Mouse (Mus musculus) lung, embryonic 15.5 days (tissue): Measurements from ENCODE around the gene Gtf2f2. TPM values are rescaled to one million over a fixed set of nuclear protein-coding genes. Genes with fewer than 3 reads are reported as not detected.
"Not testable (repeated sequence)": the region's sequence is repeated elsewhere in the genome, so short reads cannot be mapped to it uniquely, and the experiment has no call there.

ENCODE experiments used
- ATAC-seq: fragments of 200-750 bp; cut with Nextera tagmentation; 2 replicates; pipeline ENCODE4 v1.8.0; 2017; ENCODE audit warnings: moderate number of reproducible peaks, borderline replicate concordance; ENCODE audit not compliant: low FRiP score, low TSS enrichment; ENCODE audit errors: extremely low read depth
- H3K27ac ChIP-seq: fragments of 300-500 bp; sonication (generic); 2 replicates; pipeline ENCODE4 v1.5.1; 2015; ENCODE audit warnings: moderate library complexity, mild to moderate bottlenecking, inconsistent platforms
- H3K27me3 ChIP-seq: fragments of 300-500 bp; sonication (generic); 2 replicates; pipeline ENCODE4 v1.6.1; 2015; ENCODE audit warnings: inconsistent platforms
- H3K36me3 ChIP-seq: fragments of 300-500 bp; sonication (generic); 2 replicates; pipeline ENCODE4 v1.6.1; 2015; ENCODE audit warnings: inconsistent platforms
- H3K4me1 ChIP-seq: fragments of 300-500 bp; sonication (generic); 2 replicates; pipeline ENCODE4 v1.6.1; 2015; ENCODE audit warnings: inconsistent platforms
- H3K4me2 ChIP-seq: fragments of 300-500 bp; sonication (generic); 2 replicates; pipeline ENCODE4 v1.6.1; 2015; ENCODE audit warnings: inconsistent platforms, mild to moderate bottlenecking, moderate library complexity
- H3K4me3 ChIP-seq: fragments of 300-500 bp; sonication (generic); 2 replicates; pipeline ENCODE4 v1.5.1; 2015; ENCODE audit warnings: mild to moderate bottlenecking, inconsistent platforms
- H3K9ac ChIP-seq: fragments of 300-500 bp; sonication (generic); 2 replicates; pipeline ENCODE4 v1.6.1; 2015; ENCODE audit warnings: inconsistent platforms
- H3K9me3 ChIP-seq: fragments of 300-500 bp; sonication (generic); 2 replicates; pipeline ENCODE4 v1.6.1; 2016; ENCODE audit warnings: inconsistent platforms
- WGBS: fragments of 180-500 bp; shearing (Covaris S2); methylation state at CpG from one replicate; pipeline ENCODE4 v1.1.7; 2015; 5-methylcytosine and 5-hydroxymethylcytosine counted together
- polyA plus RNA-seq: library from polyadenylated mRNA; unstranded; fragments of >200 nt; fragmentation: Nextera tagmentation; extraction: Ambion mirVana; gene quantifications from 2 replicates; pipeline ENCODE4 v1.2.1, GENCODE M21; 2015

Gene Gtf2f2
- polyA plus RNA-seq, 1 experiment from 2014 or later: 30.8 TPM

DNA sequence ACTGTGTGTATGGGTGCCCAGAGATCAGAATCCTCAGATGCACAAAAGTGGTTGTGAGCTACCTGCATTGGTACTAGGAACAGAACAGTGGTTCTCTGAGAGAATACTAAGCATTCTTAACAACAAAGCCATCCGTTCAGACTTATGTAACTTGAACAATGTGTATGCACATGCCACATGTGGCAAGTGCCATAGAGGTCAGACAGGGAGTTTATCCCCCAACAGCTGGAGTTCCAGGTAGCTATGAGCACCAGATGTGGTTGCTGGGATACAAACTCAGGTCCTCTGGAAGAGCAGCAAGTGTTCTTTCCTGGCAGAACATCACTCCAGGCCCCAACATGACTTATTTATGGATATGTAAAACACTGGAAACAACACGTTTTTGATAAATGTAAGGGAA lies 57.7 kb downstream of the Gtf2f2 start:
- Histone ChIP-seq H3K27me3 (no peaks in the 10 kb centered on the region), H3K27ac (no peak overlapping the region), H3K4me2 (no peak overlapping the region), H3K4me1 (no peaks in the 10 kb centered on the region), H3K4me3 (no peak overlapping the region), H3K9ac (no peak overlapping the region), H3K36me3 (no peaks in the 10 kb centered on the region), H3K9me3 (no peaks in the 10 kb centered on the region)
- 58% methylated on average over 2 of the region's 2 CpGs for WGBS
- ATAC-seq: no peak

- Histone ChIP-seq H3K9me3 (no peaks in the 10 kb centered on the region), H3K9ac (no peak overlapping the region), H3K36me3 (no peaks in the 10 kb centered on the region), H3K4me3 (no peak overlapping the region), H3K4me2 (no peak overlapping the region), H3K27ac (no peak overlapping the region), H3K27me3 (no peaks in the 10 kb centered on the region), H3K4me1 (no peaks in the 10 kb centered on the region)
- 69% methylated on average over 3 of the region's 3 CpGs for WGBS
- ATAC-seq: no peak
These were observed 63.0 kb downstream of the Gtf2f2 start for GRCm38 (mm10) chr14:75947674-75948073.

DNA sequence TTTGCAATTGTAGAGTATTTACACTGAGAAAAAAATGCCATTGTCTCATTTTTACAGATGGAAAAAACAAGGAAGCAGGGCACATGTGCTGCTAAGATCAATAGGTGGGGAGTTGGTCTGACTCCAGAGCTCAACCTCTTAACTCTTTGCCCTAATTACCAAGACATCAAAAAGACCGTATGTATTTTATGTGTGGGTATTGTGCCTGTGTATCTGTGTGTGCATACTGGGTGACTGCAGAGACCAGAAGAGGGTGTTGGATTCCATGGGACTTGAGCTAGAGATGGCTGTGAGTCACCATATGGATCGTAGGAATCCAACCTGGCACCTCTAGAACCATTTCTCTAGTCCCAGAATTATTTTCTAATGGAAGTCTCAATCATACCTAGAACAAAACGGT lies 68.3 kb downstream of the Gtf2f2 start:
- Histone ChIP-seq H3K4me2 (no peak overlapping the region), H3K36me3 (no peaks in the 10 kb centered on the region), H3K27ac (no peak overlapping the region), H3K9me3 (no peaks in the 10 kb centered on the region), H3K4me3 (no peak overlapping the region), H3K4me1 (no peaks in the 10 kb centered on the region), H3K27me3 (no peaks in the 10 kb centered on the region), H3K9ac (no peak overlapping the region)
- no peak for ATAC-seq
- 92% methylated on average over 3 of the region's 3 CpGs for WGBS

DNA sequence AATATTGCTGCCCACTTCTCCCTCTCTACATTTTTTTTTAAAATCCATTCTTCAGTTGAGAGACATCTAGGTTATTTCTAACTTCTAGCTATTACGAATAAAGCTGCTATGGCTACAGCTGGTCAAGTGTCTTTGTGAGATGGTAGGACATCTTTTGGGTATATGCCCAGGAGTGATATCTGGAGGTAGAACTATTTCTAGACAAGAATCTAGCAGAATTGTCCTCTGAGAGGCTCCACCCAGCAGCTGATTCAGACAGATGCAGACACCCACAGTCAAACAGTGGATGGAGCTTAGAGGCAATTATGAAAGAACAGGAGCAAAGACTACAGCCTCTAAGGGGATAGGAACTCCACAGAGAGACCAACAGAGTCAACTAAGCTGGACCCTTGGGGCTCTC lies 69.2 kb downstream of the Gtf2f2 start:
- Histone ChIP-seq H3K27ac (no peak overlapping the region), H3K27me3 (no peaks in the 10 kb centered on the region), H3K4me1 (no peaks in the 10 kb centered on the region), H3K4me2 (no peak overlapping the region), H3K9me3 (no peaks in the 10 kb centered on the region), H3K36me3 (no peaks in the 10 kb centered on the region), H3K9ac (no peak overlapping the region), H3K4me3 (no peak overlapping the region)
- ATAC-seq: no peak
- WGBS: 91% methylated on average over 1 of the region's 1 CpGs

DNA sequence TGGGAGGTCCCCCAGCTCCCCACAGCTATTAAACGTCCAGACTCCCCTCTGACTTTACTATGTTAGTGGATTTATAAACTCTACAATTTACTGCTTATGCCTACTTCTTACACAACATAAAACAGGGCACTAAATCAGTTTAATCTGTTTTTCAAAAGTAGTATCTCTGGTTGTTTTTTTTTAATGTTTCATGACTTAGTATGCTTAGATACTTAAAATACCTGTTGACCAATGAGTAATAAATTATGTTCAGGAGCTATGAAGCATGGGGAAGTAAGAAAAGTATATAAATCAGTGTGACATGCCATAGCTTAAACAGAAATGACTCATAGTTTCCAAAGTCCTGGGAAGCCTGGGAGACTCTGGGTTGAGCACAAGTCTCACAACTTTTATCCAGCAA lies 73.0 kb downstream of the Gtf2f2 start:
- no peak for ATAC-seq
- Histone ChIP-seq H3K4me1 (no peaks in the 10 kb centered on the region), H3K27ac (no peak overlapping the region), H3K27me3 (no peaks in the 10 kb centered on the region), H3K9ac (no peak overlapping the region), H3K4me2 (no peak overlapping the region), H3K4me3 (no peak overlapping the region), H3K36me3 (no peaks in the 10 kb centered on the region), H3K9me3 (no peaks in the 10 kb centered on the region)
- 58% methylated on average over 1 of the region's 1 CpGs for WGBS

DNA sequence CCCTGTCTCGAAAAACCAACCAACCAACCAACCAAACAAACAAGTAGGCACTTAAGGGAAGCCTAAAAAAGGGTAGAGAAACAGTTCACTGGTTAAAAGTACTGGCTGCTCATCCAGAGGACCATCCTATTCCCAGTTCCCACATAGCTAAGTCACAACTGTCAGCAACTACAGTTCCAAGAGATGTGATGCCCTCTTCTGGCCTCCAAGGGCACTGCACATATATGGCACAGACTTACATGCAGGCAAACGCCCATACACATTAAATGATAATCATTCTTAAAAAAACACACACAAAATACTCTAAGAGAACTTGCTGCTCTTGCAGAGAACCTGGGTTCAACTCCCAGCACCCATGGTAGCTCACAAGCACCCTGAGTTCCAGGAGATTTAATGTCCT lies 76.3 kb downstream of the Gtf2f2 start:
- Histone ChIP-seq H3K9me3 (no peaks in the 10 kb centered on the region), H3K27ac (no peak overlapping the region), H3K4me3 (no peak overlapping the region), H3K27me3 (no peaks in the 10 kb centered on the region), H3K4me2 (no peak overlapping the region), H3K36me3 (no peaks in the 10 kb centered on the region), H3K9ac (no peak overlapping the region), H3K4me1 (no peaks in the 10 kb centered on the region)
- ATAC-seq: no peak
- 78% methylated on average over 2 of the region's 2 CpGs for WGBS

GRCm38 (mm10) chr14:75931266-75931665 lies 79.4 kb downstream of the Gtf2f2 start:
- WGBS: 92% methylated on average over 23 of the region's 23 CpGs
- no peaks in the 10 kb centered on the region for H3K9me3 ChIP-seq
- H3K4me2 ChIP-seq: no peak overlapping the region
- no peaks in the 10 kb centered on the region for H3K27me3 ChIP-seq
- no peak overlapping the region for H3K27ac ChIP-seq
- no peaks in the 10 kb centered on the region for H3K36me3 ChIP-seq
- no peaks in the 10 kb centered on the region for H3K4me1 ChIP-seq
- no peak overlapping the region for H3K4me3 ChIP-seq
- no peak for ATAC-seq
- H3K9ac ChIP-seq: no peak overlapping the region

DNA sequence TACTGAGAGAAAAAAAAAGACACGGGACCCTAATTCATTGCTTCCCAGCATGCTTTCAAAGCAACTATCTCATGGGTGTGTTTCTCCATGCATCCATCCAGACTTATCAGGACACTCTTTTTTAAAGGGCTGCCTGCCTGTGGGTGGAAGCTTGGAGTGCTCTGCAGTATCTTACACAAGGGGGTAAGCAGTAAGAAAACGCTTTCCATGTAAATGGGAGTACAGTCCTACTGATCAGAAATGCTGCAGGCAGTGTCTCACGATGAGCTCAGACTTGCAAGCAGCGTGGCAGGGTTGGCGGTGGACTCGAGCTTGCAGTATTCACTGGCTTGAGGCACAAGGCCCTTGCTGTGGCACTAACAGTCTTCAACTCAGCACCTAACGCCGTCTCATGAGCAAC lies 81.0 kb downstream of the Gtf2f2 start:
- WGBS: 88% methylated on average over 8 of the region's 8 CpGs
- ATAC-seq, H3K36me3 ChIP-seq, H3K4me3 ChIP-seq, H3K9ac ChIP-seq, H3K27me3 ChIP-seq, H3K27ac ChIP-seq, H3K4me2 ChIP-seq, H3K9me3 ChIP-seq, H3K4me1 ChIP-seq: not testable (repeated sequence)

- no peak overlapping the region for H3K27ac ChIP-seq
- H3K9ac ChIP-seq: no peak overlapping the region
- 91% methylated on average over 1 of the region's 1 CpGs for whole genome bisulfite sequencing
- no peak overlapping the region for H3K4me2 ChIP-seq
- H3K9me3 ChIP-seq: no peaks in the 10 kb centered on the region
- no peaks in the 10 kb centered on the region for H3K36me3 ChIP-seq
- no peaks in the 10 kb centered on the region for H3K27me3 ChIP-seq
- no peaks in the 10 kb centered on the region for H3K4me1 ChIP-seq
- ATAC-seq: no peak
- H3K4me3 ChIP-seq: no peak overlapping the region
These were observed 87.2 kb downstream of the Gtf2f2 start for GRCm38 (mm10) chr14:75923314-75924052.

- Histone ChIP-seq H3K36me3 (no peaks in the 10 kb centered on the region), H3K9ac (no peak overlapping the region), H3K4me2 (no peak overlapping the region), H3K27me3 (no peaks in the 10 kb centered on the region), H3K27ac (no peak overlapping the region), H3K4me1 (no peaks in the 10 kb centered on the region), H3K4me3 (no peak overlapping the region), H3K9me3 (no peaks in the 10 kb centered on the region)
- WGBS: 50% methylated on average over 2 of the region's 2 CpGs
- no peak for ATAC-seq
These were observed 98.0 kb downstream of the Gtf2f2 start for GRCm38 (mm10) chr14:75912665-75913064.

- Histone ChIP-seq H3K9me3 (no peaks in the 10 kb centered on the region), H3K36me3 (no peaks in the 10 kb centered on the region), H3K4me1 (no peaks in the 10 kb centered on the region), H3K4me3 (no peak overlapping the region), H3K9ac (no peak overlapping the region), H3K4me2 (no peak overlapping the region), H3K27ac (no peak overlapping the region), H3K27me3 (no peaks in the 10 kb centered on the region)
- no peak for ATAC-seq
- 65% methylated on average over 6 of the region's 6 CpGs for WGBS
These were observed 98.7 kb downstream of the Gtf2f2 start for GRCm38 (mm10) chr14:75911968-75912367.

GRCm38 (mm10) chr14:75906931-75907330 lies 103.7 kb downstream of the Gtf2f2 start:
- Histone ChIP-seq H3K27ac (no peak overlapping the region), H3K9me3 (no peaks in the 10 kb centered on the region), H3K36me3 (peaks cover 15% of the 10 kb centered on the region), H3K27me3 (no peaks in the 10 kb centered on the region), H3K4me1 (no peaks in the 10 kb centered on the region), H3K4me2 (no peak overlapping the region), H3K4me3 (no peak overlapping the region), H3K9ac (no peak overlapping the region)
- no peak for ATAC-seq
- 90% methylated on average over 8 of the region's 8 CpGs for WGBS

DNA sequence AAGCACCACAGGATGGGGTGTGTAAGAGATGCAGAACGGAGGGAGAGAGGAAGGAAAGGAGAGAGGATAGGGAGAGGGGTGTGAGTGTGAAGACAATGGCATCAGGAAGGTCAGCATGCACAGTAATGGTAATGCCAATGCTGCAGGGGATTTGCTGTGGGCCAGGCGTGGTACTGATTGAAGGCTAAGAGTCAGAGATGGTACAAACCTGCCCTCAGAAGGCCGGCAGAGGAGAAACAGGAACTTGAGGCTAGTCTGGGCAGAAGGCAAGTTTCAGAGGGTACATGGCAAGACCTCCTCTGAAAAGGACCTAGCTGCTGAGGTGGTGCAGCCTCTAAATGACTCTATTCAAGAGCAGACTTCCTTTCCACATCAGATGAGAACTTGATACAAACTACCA lies 105.7 kb downstream of the Gtf2f2 start:
- WGBS: 88% methylated on average over 3 of the region's 3 CpGs
- Histone ChIP-seq H3K4me1 (no peaks in the 10 kb centered on the region), H3K4me3 (no peak overlapping the region), H3K27ac (no peak overlapping the region), H3K36me3 (peaks cover 15% of the 10 kb centered on the region), H3K9ac (no peak overlapping the region), H3K9me3 (no peaks in the 10 kb centered on the region), H3K4me2 (no peak overlapping the region), H3K27me3 (no peaks in the 10 kb centered on the region)
- ATAC-seq: no peak
